Mouse (Mus musculus): ENCODE data around the gene Cyth3. TPM values are rescaled to one million over a fixed set of nuclear protein-coding genes. Genes with fewer than 3 reads are reported as not detected.

Gene Cyth3
- polyA plus RNA-seq, 1 experiment from 2014 or later: 51.6 TPM

DNA sequence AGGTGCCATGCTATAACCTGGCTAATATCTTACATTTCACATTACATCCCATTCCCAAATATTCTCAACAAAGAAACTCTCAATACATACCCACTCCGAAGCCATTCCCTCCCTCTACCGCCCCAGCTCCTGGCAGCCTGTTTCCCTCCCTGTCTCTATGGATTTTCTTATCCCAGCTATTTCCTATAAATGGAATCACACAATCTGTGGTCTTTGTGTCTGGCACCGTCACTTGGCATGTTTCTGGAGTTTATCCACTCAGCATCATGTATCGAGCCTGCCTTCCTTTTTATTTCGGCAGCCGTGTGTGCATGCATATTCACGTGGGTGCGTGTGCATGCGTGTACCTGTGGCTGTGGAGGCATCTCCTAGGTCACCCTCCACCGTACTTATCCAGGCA lies 14.1 kb upstream of the Cyth3 start:
- 93% methylated on average over 10 of the region's 10 CpGs for WGBS
- H3K4me3 ChIP-seq (ENCODE audit: low read depth, low read length): no peak overlapping the region
- no peak for DNase-seq (ENCODE audit: low spot score)
- no peaks in the 10 kb centered on the region for H3K4me1 ChIP-seq (replicated peaks; ENCODE audit: control insufficient read depth, insufficient read depth, low read length)
- H3K9me3 ChIP-seq (ENCODE audit: control insufficient read depth, low read length): no peaks in the 10 kb centered on the region
- no peaks in the 10 kb centered on the region for H3K36me3 ChIP-seq (ENCODE audit: control insufficient read depth, insufficient read depth, low read length)
- no peak overlapping the region for H3K4me2 ChIP-seq (ENCODE audit: low read length)
- H3K27me3 ChIP-seq (replicated peaks; ENCODE audit: control insufficient read depth, insufficient read depth, low read length): no peaks in the 10 kb centered on the region
- no peak overlapping the region for H3K27ac ChIP-seq (ENCODE audit: low read depth)
- H3K9ac ChIP-seq (ENCODE audit: low read length): no peak overlapping the region
- ATAC-seq (replicated peaks; ENCODE audit: low FRiP score, low TSS enrichment, low read depth): no peak

DNA sequence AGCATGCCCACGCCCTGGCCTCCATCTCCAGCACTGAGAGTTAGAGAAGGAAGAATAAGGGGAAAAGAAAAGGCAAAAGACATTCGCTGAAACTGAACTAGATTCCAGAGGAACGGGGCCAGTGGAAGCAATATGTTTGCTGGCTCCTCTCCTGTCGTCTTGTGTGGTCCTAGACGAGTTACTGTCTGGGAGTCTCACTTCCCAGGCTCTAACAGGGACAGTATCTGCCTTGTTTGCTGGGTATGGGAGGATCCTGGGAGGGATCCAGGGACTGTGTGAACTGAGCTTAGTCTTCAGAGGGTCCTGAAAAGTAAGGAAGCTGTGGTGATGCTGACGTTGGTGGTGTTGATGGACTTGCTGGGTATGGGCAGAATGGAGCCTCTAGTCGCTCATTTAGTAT lies 10.3 kb upstream of the Cyth3 start:
- peaks cover 3% of the 10 kb centered on the region; the same call in 1 of the 2 replicates for H3K9me3 ChIP-seq (ENCODE audit: control insufficient read depth, low read length)
- H3K27me3 ChIP-seq (replicated peaks; ENCODE audit: control insufficient read depth, insufficient read depth, low read length): no peaks in the 10 kb centered on the region
- DNase-seq (ENCODE audit: low spot score) (no peak), ATAC-seq (replicated peaks; ENCODE audit: low FRiP score, low TSS enrichment, low read depth) (no peak)
- no peak overlapping the region for H3K27ac ChIP-seq (ENCODE audit: low read depth)
- H3K4me2 ChIP-seq (ENCODE audit: low read length): no peak overlapping the region
- no peak overlapping the region for H3K4me3 ChIP-seq (ENCODE audit: low read depth, low read length)
- no peak overlapping the region for H3K9ac ChIP-seq (ENCODE audit: low read length)
- H3K4me1 ChIP-seq (replicated peaks; ENCODE audit: control insufficient read depth, insufficient read depth, low read length): no peaks in the 10 kb centered on the region
- WGBS: 67% methylated on average over 7 of the region's 7 CpGs
- no peaks in the 10 kb centered on the region for H3K36me3 ChIP-seq (ENCODE audit: control insufficient read depth, insufficient read depth, low read length)

DNA sequence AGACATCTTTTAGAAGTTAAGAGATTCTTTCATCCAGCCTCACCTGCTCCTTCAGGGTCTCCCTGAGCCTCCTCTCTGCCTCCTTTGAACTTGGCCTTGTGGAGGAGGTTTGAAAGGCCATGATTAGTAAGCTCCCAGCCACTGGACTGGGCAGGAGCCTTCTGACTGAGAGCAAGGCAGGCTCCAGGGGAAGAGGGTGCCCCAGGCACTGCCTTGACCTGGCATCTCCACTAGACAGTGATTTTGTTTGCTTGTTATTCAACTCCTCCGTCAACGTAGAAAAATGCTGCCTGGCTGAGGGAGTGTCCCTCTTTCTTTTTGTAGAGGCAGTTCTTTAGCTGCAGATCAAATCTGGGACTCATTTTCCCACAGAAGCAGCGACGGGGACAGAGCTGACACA lies 9.0 kb upstream of the Cyth3 start:
- Histone ChIP-seq H3K4me3 (ENCODE audit: low read depth, low read length) (no peak overlapping the region), H3K36me3 (ENCODE audit: control insufficient read depth, insufficient read depth, low read length) (no peaks in the 10 kb centered on the region), H3K9ac (ENCODE audit: low read length) (no peak overlapping the region), H3K4me1 (replicated peaks; ENCODE audit: control insufficient read depth, insufficient read depth, low read length) (0 out of 2 replicates have a peak, but pooled peaks cover under 1% of the 10 kb centered on the region), H3K27me3 (replicated peaks; ENCODE audit: control insufficient read depth, insufficient read depth, low read length) (no peaks in the 10 kb centered on the region), H3K27ac (ENCODE audit: low read depth) (no peak overlapping the region), H3K9me3 (ENCODE audit: control insufficient read depth, low read length) (peaks cover 3% of the 10 kb centered on the region; the same call in 1 of the 2 replicates), H3K4me2 (ENCODE audit: low read length) (no peak overlapping the region)
- ATAC-seq (replicated peaks; ENCODE audit: low FRiP score, low TSS enrichment, low read depth) (no peak), DNase-seq (ENCODE audit: low spot score) (no peak)
- 66% methylated on average over 4 of the region's 4 CpGs for WGBS

DNA sequence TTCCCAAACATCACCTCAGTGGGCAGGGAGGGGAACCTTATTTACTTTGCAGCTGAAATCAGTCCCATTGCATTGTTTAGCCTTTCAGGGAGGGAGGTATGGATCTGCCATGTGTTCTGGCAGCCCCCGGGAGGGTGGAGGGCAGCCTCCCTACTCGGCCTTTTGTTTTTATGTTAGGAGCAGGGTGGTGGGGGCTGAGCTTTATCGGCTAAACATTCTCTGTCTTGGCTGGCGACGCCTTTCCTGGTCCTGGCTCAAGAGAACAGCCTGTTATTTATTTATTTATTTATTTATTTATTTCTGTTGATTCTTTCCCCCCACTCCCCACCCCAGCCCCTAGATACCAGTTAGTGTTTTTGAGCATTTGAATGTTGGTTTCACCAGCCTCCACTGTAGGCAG lies 7.7 kb upstream of the Cyth3 start:
- no peak for ATAC-seq (replicated peaks; ENCODE audit: low FRiP score, low TSS enrichment, low read depth)
- no peak for DNase-seq (ENCODE audit: low spot score)
- H3K4me3 ChIP-seq (ENCODE audit: low read depth, low read length): no peak overlapping the region
- no peak overlapping the region for H3K9ac ChIP-seq (ENCODE audit: low read length)
- H3K4me2 ChIP-seq (ENCODE audit: low read length): no peak overlapping the region
- H3K9me3 ChIP-seq (ENCODE audit: control insufficient read depth, low read length): peaks cover 3% of the 10 kb centered on the region; the same call in 1 of the 2 replicates
- H3K4me1 ChIP-seq (replicated peaks; ENCODE audit: control insufficient read depth, insufficient read depth, low read length): peaks cover 8% of the 10 kb centered on the region
- H3K27ac ChIP-seq (ENCODE audit: low read depth): no peak overlapping the region
- 69% methylated on average over 5 of the region's 5 CpGs for WGBS
- no peaks in the 10 kb centered on the region for H3K36me3 ChIP-seq (ENCODE audit: control insufficient read depth, insufficient read depth, low read length)
- H3K27me3 ChIP-seq (replicated peaks; ENCODE audit: control insufficient read depth, insufficient read depth, low read length): no peaks in the 10 kb centered on the region

DNA sequence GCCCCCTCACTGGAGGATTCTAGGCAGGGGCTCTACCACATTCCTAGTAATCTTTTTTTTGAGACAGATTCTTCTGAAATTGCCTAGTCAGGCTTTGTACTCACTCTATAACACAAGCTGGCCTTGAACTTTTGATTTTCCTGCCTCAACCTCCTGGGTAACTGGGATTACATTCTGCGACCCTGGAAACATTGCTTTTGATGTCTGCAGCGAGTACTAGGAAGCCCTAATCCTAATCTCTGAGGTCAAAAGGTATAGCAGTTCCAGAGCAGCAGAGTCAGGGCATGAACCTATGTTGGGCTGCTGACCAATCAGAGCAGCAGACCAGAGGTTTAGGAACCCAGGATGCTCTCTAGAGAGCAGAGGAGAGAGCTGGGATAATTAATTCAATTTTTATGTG lies 6.9 kb upstream of the Cyth3 start:
- no peak overlapping the region for H3K27ac ChIP-seq (ENCODE audit: low read depth)
- WGBS: 88% methylated on average over 2 of the region's 2 CpGs
- no peak overlapping the region for H3K9ac ChIP-seq (ENCODE audit: low read length)
- no peaks in the 10 kb centered on the region for H3K36me3 ChIP-seq (ENCODE audit: control insufficient read depth, insufficient read depth, low read length)
- no peak overlapping the region for H3K4me2 ChIP-seq (ENCODE audit: low read length)
- no peak for DNase-seq (ENCODE audit: low spot score)
- H3K4me1 ChIP-seq (replicated peaks; ENCODE audit: control insufficient read depth, insufficient read depth, low read length): peaks cover 8% of the 10 kb centered on the region
- no peaks in the 10 kb centered on the region for H3K27me3 ChIP-seq (replicated peaks; ENCODE audit: control insufficient read depth, insufficient read depth, low read length)
- no peak overlapping the region for H3K4me3 ChIP-seq (ENCODE audit: low read depth, low read length)
- ATAC-seq (replicated peaks; ENCODE audit: low FRiP score, low TSS enrichment, low read depth): no peak
- H3K9me3 ChIP-seq (ENCODE audit: control insufficient read depth, low read length): peaks cover 3% of the 10 kb centered on the region; the same call in 1 of the 2 replicates

DNA sequence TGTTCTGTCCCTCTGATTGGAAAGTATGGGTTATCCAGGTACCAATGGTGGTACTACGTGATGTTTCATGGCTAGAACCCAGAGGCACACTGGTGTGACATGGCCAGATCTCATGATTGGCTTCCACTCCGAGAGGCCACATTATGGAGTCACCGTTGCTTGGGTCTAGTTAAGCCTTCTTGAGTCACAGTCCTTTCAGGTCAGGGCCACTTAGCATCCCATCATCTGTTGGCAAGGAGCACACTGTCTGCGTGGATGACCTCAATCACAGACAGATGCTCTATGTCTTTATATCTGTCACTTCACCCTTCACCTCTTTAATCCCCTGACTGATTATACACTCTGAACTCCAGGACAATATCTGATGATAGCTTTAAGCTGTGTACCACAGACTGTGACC lies 6.1 kb upstream of the Cyth3 start:
- ATAC-seq (replicated peaks; ENCODE audit: low FRiP score, low TSS enrichment, low read depth): no peak
- H3K9me3 ChIP-seq (ENCODE audit: control insufficient read depth, low read length): peaks cover 3% of the 10 kb centered on the region; the same call in 1 of the 2 replicates
- no peaks in the 10 kb centered on the region for H3K36me3 ChIP-seq (ENCODE audit: control insufficient read depth, insufficient read depth, low read length)
- WGBS: 90% methylated on average over 4 of the region's 4 CpGs
- H3K27ac ChIP-seq (ENCODE audit: low read depth): no peak overlapping the region
- no peaks in the 10 kb centered on the region for H3K27me3 ChIP-seq (replicated peaks; ENCODE audit: control insufficient read depth, insufficient read depth, low read length)
- H3K4me3 ChIP-seq (ENCODE audit: low read depth, low read length): no peak overlapping the region
- peaks cover 13% of the 10 kb centered on the region for H3K4me1 ChIP-seq (replicated peaks; ENCODE audit: control insufficient read depth, insufficient read depth, low read length)
- H3K4me2 ChIP-seq (ENCODE audit: low read length): no peak overlapping the region
- no peak overlapping the region for H3K9ac ChIP-seq (ENCODE audit: low read length)
- DNase-seq (ENCODE audit: low spot score): no peak

DNA sequence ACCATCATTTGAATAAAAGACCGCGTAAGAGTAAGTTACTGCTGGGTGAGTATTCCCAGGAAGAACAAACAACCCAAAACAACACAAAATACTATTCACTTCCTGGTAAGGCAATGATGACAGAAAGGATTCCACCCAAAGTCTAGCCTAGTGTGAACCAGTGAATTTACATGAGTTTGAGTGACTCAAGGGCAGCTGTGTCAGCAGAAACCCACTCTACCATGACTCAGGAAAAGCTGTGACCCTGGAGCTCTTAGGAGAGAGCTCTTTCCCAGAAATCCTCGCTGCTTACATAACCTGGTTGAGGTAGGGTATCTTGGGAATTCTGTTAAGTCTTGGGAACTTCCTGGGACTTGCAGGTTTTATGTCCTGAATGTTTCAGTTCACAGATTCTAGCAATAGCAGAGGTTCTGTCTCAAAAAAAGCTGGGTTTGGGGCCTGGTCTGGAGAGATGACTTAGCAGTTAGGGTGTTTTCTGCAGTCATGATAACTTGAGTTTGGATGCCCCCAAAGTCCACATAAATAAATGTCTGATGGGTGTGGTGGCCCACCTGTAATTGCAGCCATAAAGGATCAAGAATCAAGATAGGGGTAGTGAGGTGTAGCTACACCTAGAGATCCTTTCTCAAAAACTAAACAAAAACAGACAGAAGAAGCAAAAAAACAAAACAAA lies 5.5 kb upstream of the Cyth3 start:
- Histone ChIP-seq H3K9me3 (ENCODE audit: control insufficient read depth, low read length) (peaks cover 3% of the 10 kb centered on the region; the same call in 1 of the 2 replicates), H3K4me1 (replicated peaks; ENCODE audit: control insufficient read depth, insufficient read depth, low read length) (peaks cover 14% of the 10 kb centered on the region), H3K36me3 (ENCODE audit: control insufficient read depth, insufficient read depth, low read length) (no peaks in the 10 kb centered on the region), H3K4me3 (ENCODE audit: low read depth, low read length) (no peak overlapping the region), H3K4me2 (ENCODE audit: low read length) (no peak overlapping the region), H3K27me3 (replicated peaks; ENCODE audit: control insufficient read depth, insufficient read depth, low read length) (no peaks in the 10 kb centered on the region), H3K9ac (ENCODE audit: low read length) (no peak overlapping the region), H3K27ac (ENCODE audit: low read depth) (no peak overlapping the region)
- DNase-seq (ENCODE audit: low spot score) (no peak), ATAC-seq (replicated peaks; ENCODE audit: low FRiP score, low TSS enrichment, low read depth) (no peak)
- WGBS: 88% methylated on average over 3 of the region's 3 CpGs

DNA sequence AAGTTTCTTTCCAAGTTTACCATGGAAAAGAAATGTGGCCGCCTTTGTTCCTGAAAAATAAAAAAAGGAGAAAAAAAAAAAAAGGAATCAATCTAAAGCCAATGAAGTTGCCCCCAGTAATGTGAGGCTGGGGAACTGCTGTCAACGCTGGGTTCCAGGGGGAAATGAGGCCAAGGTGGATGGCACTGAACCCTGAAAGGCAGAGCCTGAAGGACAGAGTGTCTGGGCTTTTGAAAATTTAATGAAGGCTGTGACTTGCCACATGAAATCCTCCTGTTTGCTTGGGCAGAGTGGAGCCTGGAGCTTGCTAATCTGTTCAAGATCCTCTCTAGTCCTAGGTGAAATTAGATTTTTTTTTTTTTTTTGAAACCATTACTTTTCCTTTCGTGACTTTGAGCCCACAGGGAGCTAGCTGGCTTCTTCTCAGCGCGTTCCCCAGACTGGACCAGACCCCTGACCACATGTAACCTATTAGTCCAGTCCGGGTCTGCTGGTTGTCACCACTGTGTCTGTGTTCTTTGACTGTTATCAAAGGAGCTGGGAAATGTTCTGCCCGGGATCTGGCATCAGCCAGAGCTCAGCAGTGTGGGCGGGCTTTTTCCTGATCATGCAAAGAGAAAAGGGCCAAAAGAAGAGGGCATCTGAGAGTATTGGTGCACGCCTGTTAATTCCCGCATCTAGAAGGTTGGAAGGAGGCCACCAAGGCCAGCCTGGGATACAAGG lies 4.6 kb upstream of the Cyth3 start:
- whole genome bisulfite sequencing: 47% methylated on average over 10 of the region's 10 CpGs
- Histone ChIP-seq H3K36me3 (ENCODE audit: control insufficient read depth, insufficient read depth, low read length) (no peaks in the 10 kb centered on the region), H3K9ac (ENCODE audit: low read length) (no peak overlapping the region), H3K27me3 (replicated peaks; ENCODE audit: control insufficient read depth, insufficient read depth, low read length) (no peaks in the 10 kb centered on the region), H3K9me3 (ENCODE audit: control insufficient read depth, low read length) (peaks cover 3% of the 10 kb centered on the region; the same call in 1 of the 2 replicates), H3K4me2 (ENCODE audit: low read length) (no peak overlapping the region), H3K4me1 (replicated peaks; ENCODE audit: control insufficient read depth, insufficient read depth, low read length) (peaks cover 14% of the 10 kb centered on the region), H3K4me3 (ENCODE audit: low read depth, low read length) (no peak overlapping the region), H3K27ac (ENCODE audit: low read depth) (no peak overlapping the region)
- no peak for DNase-seq (ENCODE audit: low spot score)
- no peak for ATAC-seq (replicated peaks; ENCODE audit: low FRiP score, low TSS enrichment, low read depth)
